Mouse (Mus musculus): ENCODE data around the gene Me3. TPM values are rescaled to one million over a fixed set of nuclear protein-coding genes. Genes with fewer than 3 reads are reported as not detected.
A peak's percentile ranks its signal among the peaks of the same experiment; 100 is the strongest.

The Me3 gene
- total RNA-seq, 1 experiment from 2014 or later, result 36.0 TPM

DNA sequence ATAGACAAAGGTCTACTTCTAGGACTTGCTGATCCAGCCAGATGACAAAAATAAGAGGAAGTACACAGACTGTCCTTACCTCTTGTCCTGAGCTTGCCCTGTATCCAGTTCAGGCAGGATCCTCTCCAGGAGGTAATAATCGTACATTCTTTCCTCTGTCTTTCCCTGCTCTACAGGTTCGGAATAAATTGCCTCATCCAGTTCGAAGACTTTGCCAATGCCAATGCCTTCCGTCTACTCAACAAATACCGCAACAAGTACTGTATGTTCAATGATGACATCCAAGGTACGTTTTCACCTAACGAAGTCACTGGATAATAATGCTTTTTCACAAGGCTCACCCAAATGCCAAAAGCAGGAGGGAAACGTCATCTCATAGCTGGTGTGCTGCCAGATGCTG lies 201.3 kb downstream of the Me3 start:
- no peak for DNase-seq

DNA sequence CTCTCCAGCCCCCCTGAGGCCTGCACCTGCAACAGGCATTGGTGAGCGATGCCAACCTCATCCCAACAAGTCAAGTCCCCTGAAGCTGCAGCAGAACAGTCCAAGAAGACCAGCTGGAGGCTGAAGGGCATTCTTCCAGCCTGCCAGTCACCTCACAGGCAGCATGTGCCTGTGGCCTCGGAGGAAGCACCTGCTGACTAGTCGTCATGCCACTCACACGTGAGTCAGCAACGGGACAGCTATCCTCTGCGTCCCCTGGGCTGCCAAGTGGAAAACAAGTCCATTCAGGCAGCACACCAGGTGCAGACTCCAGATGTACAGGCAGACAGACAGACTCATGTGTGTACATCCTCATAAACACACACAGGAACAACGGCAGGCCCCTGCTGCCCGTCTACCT lies 203.4 kb downstream of the Me3 start:
- no peak for DNase-seq

DNA sequence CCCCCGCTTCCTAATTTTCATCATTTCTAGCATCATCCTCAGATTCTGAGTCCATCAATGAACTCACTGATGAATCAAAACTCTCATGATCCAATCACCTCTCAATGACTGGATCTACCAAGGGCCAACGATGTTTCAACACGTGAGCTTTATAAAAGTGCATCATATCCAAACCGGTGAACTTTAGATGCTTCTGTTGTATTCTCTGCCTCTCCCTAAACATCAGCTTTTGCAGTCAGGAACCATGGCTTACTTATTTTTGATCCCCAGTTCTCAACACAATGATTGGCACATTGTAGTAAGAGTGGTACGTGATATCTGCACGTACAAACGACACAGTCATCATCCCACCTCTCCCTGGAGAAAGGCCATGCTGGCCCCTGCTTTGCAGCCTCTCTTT lies 204.5 kb downstream of the Me3 start:
- no peak for DNase-seq

DNA sequence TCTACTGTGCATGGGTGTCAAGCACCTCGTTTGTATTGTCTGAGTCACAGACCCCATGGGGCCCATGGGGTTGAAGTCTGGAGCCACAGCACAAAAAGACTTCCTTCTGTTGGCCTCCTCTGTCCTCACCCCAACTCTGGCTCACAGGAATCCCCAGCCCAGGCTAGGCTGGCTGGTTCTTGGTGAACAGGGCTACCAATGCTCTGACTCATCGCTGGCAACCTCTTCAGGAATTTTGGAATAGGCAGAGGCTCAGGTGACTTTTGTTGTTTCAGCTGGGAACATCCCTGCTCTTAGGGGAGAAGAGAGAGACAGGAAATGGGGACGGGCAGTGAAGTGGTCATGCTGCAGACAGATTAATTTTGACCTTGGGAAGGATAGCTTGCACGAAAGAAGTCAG lies 205.6 kb downstream of the Me3 start:
- no peak for DNase-seq

DNA sequence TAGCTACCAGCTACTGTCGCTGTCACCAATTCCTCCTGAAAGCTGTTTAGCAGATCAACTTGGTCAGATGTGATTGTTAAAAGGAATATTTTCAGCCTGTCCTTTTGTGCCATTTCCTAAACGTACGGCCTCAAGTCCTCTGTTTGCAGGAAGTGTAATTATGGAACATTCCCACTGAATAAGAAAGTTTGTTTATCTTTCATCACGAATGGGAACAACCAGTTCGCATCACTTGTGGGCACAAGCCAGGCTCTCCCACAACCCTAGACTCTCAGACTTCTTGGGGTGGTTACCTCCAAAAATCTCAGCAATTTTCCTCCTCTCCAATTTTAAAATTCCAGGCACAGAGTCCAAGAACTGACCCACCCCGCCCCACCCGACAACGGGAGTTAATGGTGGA lies 207.5 kb downstream of the Me3 start:
- no peak for DNase-seq

DNA sequence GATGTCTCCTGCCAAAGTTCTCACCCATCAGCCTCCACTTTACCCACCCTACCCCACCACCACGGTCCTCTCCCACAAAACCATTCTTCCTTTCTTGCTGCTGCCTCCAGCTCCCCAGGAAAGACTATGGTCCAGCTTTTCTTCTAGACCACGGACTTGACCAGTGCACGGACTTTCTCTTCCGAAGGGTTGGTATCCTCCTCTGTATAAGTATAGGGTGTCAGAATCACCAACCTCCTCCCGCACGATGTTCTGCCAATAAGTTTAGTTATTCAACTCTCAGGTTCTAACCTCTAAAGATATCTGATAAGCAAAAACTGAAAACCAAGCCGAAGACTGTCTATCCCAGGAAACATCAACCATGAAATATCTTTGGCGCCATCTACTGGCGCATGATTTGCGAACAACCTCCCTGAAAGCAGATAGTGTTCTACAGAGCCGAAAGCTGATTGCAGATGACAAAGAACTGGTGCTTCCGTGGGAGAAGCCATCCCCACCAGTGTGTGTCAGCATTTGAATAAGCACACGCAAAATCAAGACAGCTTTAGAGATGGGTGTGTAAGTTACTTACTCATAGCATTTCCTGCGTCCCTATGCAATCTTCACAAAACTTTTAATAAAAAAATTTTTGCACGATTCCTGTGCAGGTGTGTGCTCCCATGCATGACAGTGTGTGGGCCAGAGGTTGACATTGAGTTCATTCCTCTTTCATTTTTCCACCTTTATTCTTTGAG lies 209.6 kb downstream of the Me3 start:
- DNase-seq, result peak; percentile 87

DNA sequence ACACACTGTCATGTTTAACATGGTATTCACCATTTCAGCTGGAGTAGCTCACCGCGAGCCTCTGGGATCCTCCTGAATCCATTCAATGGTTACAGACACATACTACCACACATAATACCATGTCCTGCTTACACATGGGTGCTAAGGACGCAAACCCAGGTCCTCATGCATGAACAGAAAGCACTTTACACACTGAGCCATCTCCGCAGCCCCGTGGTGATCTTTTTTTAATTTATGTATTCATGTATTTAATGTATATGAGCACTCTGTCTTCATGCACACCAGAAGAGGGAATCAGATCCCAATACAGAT lies 210.2 kb downstream of the Me3 start:
- DNase-seq, result no peak

DNA sequence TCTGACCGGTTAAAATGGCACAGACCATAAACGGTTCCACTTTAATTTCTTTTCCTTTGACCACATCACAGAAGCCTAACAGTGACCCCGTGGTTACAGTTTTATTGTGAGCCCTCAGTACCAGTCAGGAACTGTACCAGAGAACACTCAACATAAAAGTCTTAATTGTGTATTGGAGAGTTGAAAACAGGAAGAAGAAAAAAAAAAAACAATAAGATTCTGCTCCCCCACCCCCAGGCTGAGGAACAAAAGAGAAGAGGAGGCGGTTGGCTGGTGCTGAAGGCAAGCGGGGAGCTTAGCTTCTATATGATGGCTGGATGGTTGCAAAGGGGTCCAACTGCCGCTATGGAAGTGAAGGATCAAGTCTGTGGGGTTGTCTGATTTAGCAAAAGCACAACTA lies 210.9 kb downstream of the Me3 start:
- no peak for DNase-seq

DNA sequence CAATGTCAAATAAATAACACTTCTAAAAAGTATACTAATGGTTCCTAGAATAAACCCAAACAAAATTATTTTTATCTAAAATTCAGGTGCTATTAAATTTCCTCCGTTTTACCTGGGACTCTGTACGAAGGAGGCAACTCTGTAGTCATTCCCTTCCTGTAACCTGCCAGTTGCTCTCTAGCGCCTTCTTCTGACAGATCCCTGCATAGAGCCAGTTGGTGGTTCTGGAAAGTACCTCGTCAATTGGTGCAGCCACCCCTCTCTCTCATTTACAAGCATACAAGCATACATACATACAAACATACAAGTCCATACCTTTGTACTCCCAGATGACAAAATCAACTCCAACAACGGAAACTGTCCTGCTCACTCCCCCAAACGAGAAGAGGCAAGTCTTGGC lies 211.3 kb downstream of the Me3 start:
- DNase-seq, result peak; percentile 62

DNA sequence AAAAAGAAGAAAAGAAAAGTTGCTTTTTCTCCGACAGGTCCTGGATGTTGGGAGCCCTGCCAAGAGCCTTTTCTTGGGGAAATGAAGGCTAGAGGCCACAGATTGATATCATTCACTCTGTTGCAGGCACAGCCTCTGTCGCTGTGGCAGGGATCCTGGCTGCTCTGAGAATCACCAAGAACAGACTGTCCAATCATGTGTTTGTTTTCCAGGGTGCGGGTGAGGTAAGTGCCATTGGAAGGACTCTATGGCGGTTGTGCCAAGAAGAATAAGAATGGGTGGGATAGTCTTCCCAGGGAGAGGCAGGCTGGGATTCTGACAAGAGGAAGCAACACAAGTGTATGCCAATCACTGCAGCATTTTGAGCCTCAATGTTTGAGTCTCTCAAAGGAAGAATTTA lies 213.5 kb downstream of the Me3 start:
- DNase-seq, result no peak

DNA sequence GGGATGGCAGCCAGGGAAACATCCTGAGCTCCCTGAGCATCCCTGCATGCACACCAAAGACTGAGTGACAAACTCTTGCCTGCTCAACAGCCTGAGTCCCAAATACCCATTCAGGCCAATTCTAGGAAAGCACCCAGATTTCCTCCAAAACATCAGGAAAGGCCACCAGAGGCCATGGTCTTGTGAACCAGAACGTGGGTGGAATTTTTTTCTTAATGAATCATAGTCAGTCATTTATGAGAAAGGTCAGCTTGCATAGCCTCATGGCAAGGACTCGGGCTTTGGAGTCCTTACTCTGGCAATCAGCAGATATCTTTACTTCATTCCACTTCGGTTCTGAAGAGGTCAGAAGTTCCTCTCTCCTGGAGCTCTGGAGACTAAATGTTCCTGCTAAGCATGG lies 218.3 kb downstream of the Me3 start:
- DNase-seq, result peak; percentile 24

DNA sequence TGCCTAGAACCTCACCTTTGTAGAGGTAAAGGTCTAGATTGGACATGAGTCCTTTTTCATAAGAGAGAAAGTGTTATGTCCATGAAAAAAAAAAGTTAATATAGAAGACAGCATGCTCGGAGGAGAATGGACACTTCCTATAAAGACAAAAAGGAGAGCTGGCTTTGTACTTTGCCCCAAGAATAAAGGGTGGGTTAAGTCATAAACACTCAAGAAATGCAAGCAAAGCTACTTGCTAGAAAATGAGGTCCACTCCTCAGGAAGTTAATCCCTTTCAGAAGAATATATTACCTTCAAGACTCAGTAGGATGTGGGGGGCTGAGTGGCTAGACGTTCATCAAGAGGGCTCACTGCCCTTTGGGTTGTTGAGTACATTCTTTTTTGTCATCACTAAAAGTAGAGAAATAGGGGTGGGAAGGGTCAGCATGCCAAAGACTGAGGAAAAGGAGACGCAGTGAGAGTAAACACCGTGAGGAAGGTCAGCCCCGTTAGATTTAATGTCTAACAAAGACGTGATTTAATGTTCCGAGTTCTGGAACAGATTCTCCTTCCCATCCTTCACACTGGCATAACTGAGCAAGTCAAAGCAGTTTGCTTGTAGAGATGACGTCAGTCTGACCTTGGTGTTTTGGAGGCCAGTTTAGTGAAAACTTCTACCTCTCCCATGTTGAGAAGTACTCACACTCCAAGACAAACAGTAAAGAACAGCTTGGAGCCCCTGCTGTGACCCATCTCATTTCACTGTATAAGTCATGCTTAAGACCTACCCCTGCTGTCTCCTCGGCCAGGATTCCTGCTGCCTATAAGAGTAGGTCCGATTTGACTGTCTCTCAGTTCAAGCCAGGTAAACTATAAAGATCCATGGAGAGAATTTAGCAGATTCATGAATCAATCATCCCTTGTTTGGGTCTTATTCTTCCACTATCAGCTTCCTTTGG lies 220.2 kb downstream of the Me3 start:
- peak; percentile 55 for DNase-seq

DNA sequence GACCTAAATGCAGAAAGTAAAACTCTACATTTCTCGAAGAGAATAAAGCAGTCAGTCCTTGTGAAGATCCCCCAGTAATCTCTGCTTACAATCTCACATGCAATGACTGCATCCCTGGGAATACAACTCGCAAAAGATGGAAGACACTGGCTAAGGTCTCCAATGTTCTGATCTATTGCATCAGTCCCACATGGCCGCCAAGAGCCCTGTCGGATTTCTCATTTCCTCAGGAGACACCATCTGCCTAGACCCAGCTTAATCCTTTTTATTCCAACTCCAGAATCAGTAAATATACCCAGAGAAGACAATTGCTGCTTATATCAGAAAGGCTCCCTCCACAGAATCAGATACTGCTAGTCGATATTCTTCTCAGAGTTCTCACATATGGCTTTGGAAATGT lies 220.9 kb downstream of the Me3 start:
- no peak for DNase-seq

DNA sequence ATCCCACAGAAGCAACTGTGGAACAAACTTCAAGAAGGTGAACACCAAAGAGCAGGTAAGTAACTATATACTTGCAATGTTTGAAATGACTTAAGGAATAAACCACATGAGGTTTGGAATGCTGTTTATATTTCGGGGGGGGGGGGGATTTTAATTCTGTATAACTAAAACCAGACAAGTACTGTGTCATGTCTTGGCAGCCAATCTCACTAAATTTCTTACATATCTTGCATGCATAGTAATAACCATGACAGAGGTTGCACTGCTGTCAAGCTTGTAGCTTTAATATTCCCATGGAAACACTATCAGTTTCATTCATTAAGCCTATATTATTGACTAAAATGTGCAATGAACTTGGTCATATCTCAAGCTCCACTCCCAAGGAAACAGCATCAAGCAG lies 223.0 kb downstream of the Me3 start:
- DNase-seq, result no peak

DNA sequence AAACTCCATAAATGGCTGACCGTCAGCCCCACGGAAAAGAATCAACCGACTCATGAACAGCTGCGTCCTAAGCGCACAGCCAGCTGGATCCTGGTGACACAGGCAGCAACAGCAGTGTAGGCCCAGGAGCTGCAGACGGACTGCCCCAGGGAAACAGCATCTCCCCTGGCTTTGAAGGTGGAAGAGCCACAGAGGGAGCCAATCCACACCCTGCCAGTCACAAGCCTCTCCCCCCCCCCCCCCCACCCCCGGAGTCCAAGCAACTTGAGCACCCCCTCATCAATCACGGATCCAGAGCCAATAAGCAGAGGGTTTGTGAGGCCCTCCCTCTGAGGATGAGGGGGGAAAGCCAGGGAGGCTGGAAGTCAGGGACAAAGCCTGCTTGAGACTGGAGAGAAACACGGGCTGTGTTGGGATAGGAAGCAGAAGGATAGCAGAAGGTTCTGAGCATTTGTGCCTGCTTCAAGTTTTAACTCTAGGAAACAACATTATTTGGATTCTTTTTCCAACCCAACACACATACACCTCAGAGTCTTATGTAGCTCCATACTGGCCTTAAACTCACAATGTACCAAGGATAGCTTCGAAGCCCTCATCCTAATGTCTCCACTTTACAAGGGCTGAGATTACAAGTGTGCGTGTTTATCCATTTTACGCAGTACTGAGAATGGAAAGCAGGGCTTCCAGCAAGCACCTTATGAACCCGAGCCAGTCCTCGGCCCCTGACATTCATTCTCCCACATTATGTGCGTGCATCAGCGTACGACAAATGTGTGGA lies 224.4 kb downstream of the Me3 start:
- no peak for DNase-seq

DNA sequence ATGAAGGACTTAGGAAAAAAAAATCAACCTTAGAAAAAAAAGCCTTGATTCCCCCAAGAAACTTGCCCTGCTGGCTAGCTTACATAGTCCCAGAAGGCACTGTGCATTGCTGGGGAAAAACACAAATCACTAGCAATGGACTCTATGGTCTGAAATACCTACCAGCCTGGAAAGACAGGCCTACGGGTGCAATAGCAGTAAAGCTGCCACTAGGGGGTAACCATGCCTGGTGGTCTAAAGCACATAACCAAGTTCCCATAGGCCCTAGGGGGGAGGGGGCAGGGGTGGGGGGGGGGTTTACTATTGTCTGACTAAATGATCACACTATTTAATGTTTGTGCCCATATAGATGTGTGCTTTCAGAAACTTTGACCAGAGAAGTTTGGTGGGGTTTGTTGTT lies 232.6 kb downstream of the Me3 start:
- DNase-seq, result no peak

DNA sequence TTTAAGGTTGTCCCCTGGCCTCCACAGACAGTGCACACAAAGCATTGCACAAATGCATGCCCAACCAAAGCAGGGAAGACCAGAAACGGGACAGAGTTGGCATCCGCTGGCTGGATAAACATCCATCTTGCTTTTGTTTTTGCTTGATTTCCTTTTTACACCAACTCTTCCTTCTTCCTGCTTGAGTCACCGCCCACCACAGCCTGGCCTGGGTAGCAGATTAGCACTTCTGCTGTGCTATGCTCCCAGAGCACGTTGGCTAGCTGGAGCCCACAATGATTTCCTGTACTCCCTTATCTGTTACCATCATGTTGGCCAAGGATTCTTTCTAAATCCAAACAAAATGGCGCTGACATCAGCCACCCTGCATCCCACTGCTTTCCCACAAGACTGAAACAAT lies 235.0 kb downstream of the Me3 start:
- no peak for DNase-seq

DNA sequence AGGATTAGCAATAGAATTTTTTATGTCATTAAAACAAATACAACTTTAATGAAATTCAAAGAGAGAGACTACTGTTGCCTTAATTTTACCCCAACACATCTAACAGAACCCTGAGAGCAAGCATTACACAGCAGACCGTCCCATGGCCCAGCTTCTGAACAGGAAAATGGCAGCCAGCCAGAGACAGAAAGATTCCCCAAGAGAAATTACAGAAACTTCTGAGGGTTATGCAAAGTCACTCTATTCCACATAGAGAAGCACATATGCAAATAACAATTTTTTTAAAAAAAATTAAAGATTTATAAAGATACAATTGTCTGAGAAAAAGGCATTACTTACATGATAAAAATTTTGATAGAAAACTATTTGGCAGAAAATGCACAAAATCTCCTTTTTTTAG lies 247.5 kb downstream of the Me3 start:
- DNase-seq, result peak; percentile 37

DNA sequence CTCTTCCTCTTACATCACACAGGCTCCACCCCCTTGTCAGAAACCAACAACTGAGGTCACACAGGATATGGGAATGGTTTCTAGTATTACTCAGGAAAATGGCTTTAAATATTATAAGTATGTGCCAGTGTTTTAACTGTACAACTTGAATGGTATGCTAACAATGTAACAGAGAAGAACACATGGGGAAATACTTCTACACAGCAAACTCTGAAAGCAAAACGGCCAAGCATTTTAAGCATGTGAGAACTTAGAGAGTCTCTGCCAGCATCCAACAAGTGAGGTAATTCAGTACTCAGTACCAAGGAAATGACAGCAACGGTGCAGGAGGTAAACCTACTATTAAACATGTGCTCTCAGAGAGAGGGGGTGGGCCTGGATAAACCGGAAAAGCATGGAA lies 252.4 kb downstream of the Me3 start:
- no peak for DNase-seq

DNA sequence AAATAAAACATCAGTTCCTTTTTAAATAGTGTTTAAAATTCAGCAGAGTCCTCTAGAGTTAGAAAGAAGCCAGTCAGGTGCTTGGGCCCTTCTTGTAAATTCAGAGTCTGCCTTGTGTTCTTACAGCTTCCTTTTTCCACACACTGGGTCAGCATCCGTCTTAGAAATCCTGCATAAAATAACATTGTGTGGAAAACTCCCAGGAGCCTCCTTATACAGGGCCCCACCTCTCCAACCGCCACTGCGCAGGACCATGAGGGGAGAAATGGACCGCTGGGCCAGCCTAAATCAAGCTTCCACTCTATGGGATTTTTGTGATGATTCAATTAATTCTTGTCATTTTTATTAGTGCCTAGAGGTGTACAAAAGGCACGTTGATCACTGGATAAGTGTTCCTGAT lies 259.2 kb downstream of the Me3 start:
- DNase-seq, result no peak

DNA sequence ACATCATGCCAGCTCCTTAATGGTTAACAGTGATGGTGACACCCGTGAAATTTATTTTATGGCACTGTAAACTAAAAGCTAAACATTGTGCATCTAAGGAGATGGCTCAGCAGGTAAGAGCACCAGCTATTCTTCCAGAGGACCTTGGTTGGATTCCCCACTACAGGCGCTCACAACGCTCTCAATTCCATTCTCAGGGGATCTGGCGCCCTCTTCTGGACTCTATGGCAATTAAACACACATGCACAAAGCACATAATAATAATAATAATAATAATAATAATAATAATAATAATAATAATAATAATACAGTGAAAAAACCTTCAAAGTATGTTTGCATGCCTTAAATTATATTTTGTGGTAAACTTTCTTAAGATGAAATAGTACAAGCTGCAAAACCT lies 259.7 kb downstream of the Me3 start:
- DNase-seq, result peak; percentile 70

DNA sequence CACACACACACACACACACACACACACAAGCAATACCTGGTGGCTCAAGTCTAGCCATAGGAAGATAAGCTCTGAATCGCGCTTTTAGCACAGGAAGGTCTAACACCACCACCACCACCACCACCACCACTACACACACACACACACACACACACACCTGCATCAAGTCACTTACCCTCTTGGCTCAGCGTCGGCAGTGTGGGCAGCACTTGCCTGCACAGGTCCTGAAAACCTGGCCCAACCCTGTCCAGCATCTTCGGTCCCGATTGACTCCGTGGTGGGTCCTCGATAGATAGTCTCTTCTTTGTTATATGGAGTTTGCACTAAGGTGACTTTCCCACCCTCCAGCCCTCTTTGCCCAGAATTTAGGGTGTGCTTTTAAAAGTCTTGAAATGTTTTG lies 270.8 kb downstream of the Me3 start:
- no peak for DNase-seq
